Mouse (Mus musculus) hindbrain, postnatal 0 days (tissue): Measurements from ENCODE around the gene Aldoart1. TPM values are rescaled to one million over a fixed set of nuclear protein-coding genes. Genes with fewer than 3 reads are reported as not detected.

Source experiments
- ATAC-seq: fragments of 200-750 bp; cut with Nextera tagmentation; 2 replicates; pipeline ENCODE4 v1.8.0; 2017; ENCODE audit warnings: mild to moderate bottlenecking, moderate TSS enrichment, moderate library complexity
- DNase-seq: peaks from one replicate; pipeline ENCODE4 v3.0.0-alpha.2; 2015; ENCODE audit warnings: low spot score
- H3K27ac ChIP-seq: fragments of 300-500 bp; sonication (generic); 2 replicates; pipeline ENCODE4 v1.5.1; 2014; ENCODE audit warnings: mild to moderate bottlenecking
- H3K27me3 ChIP-seq: fragments of 300-500 bp; sonication (generic); 2 replicates; pipeline ENCODE4 v1.6.1; 2014; ENCODE audit warnings: low read length, mixed read lengths; ENCODE audit not compliant: insufficient read depth
- H3K36me3 ChIP-seq: fragments of 300-500 bp; sonication (generic); 2 replicates; pipeline ENCODE4 v1.6.1; 2014; ENCODE audit warnings: low read length, mixed read lengths; ENCODE audit not compliant: insufficient read depth
- H3K4me1 ChIP-seq: fragments of 300-500 bp; sonication (generic); 2 replicates; pipeline ENCODE4 v1.6.1; 2014; ENCODE audit warnings: antibody characterized with exemption, low read length, mixed read lengths; ENCODE audit not compliant: insufficient read depth
- H3K4me2 ChIP-seq: fragments of 300-500 bp; sonication (generic); 2 replicates; pipeline ENCODE4 v1.6.1; 2014; ENCODE audit warnings: low read depth, mild to moderate bottlenecking, low read length, moderate library complexity, mixed read lengths
- H3K4me3 ChIP-seq: fragments of 300-500 bp; sonication (generic); 2 replicates; pipeline ENCODE4 v1.5.1; 2014; ENCODE audit warnings: low read length
- H3K9ac ChIP-seq: fragments of 300-500 bp; sonication (generic); replicated peaks from 2 replicates; pipeline ENCODE4 v1.6.1; 2014; ENCODE audit warnings: mild to moderate bottlenecking, low read length, moderate library complexity, mixed read lengths
- H3K9me3 ChIP-seq: fragments of 300-500 bp; sonication (generic); 2 replicates; pipeline ENCODE4 v1.6.1; 2016; ENCODE audit warnings: low read length, mixed read lengths
- CTCF ChIP-seq: IDR thresholded peaks from 2 replicates; pipeline ENCODE4 v1.5.1; 2016; ENCODE audit warnings: antibody characterized with exemption, control low read depth, low read depth
- WGBS: fragments of 180-500 bp; shearing (Covaris S2); extraction: QIAGEN DNeasy Blood & Tissue Kit; methylation state at CpG from one replicate; pipeline ENCODE4 v1.1.7; 2014; 5-methylcytosine and 5-hydroxymethylcytosine counted together
- polyA plus RNA-seq: library from polyadenylated mRNA; unstranded; fragments of >200 nt; fragmentation: Nextera tagmentation; extraction: Ambion mirVana; gene quantifications from 2 replicates; pipeline ENCODE4 v1.2.1, GENCODE M21; 2015
- total RNA-seq: library from RNA; depleted of rRNA; stranded (reverse); fragments of >200 nt; gene quantifications from 2 replicates; pipeline ENCODE4 v1.2.3, GENCODE M21; 2014

Aldoart1 gene
- total and polyA plus RNA-seq, 2 experiments from 2014 or later, result not detected

GRCm38 (mm10) chr4:72800816-72801215 is 51.6 kb downstream of the Aldoart1 start:
- Histone ChIP-seq H3K9me3 (no peaks in the 10 kb centered on the region), H3K27me3 (no peaks in the 10 kb centered on the region), H3K27ac (no peak overlapping the region), H3K4me3 (no peak overlapping the region), H3K4me1 (no peaks in the 10 kb centered on the region), H3K36me3 (no peaks in the 10 kb centered on the region), H3K4me2 (no peak overlapping the region), H3K9ac (no peak overlapping the region)
- DNase-seq (no peak), ATAC-seq (no peak)
- TF ChIP-seq CTCF, result no peak
- 47% methylated on average over 1 of the region's 1 CpGs for WGBS
